Mouse (Mus musculus) MEL (cell line): ENCODE results near the gene Myd88. TPM values are rescaled to one million over a fixed set of nuclear protein-coding genes. Genes with fewer than 3 reads are reported as not detected.

Experiments used
- DNase-seq: peaks from one replicate; pipeline ENCODE4 v3.0.0; 2011; ENCODE audit warnings: low read depth, low spot score
- H3K27ac ChIP-seq: 2 replicates; pipeline ENCODE4 v1.5.1; 2012; ENCODE audit warnings: low read depth, mild to moderate bottlenecking, control low read depth, low read length, moderate library complexity; ENCODE audit not compliant: control insufficient read depth
- H3K27me3 ChIP-seq, 2 experiments: fragments of 150-350 bp in 1 of 2; sonication (generic) in 1 of 2; 2 replicates each; pipeline ENCODE4 v1.6.1; 2012; ENCODE audit warnings: low read length in 2 of 2, mild to moderate bottlenecking in 2 of 2, improper control_type of control experiment in 1 of 2, moderate library complexity in 1 of 2; ENCODE audit not compliant: insufficient read depth in 2 of 2, control insufficient read depth in 1 of 2
- H3K36me3 ChIP-seq, 2 experiments: 2 replicates each; pipeline ENCODE4 v1.6.1; 2012 to 2014; ENCODE audit warnings: low read length in 2 of 2, improper control_type of control experiment in 1 of 2, inconsistent platforms in 1 of 2, mild to moderate bottlenecking in 1 of 2; ENCODE audit not compliant: insufficient read depth in 2 of 2, control insufficient read depth in 1 of 2
- H3K4me1 ChIP-seq, 2 experiments: fragments of 150-350 bp in 1 of 2; sonication (generic) in 1 of 2; 2 replicates each; pipeline ENCODE4 v1.6.1; 2012; ENCODE audit warnings: low read length in 2 of 2, improper control_type of control experiment in 1 of 2, mild to moderate bottlenecking in 1 of 2; ENCODE audit not compliant: insufficient read depth in 2 of 2, control insufficient read depth in 1 of 2
- H3K4me3 ChIP-seq, 2 experiments: fragments of 150-350 bp in 1 of 2; sonication (generic) in 1 of 2; 2 replicates each; pipeline ENCODE4 v1.5.1; 2012; ENCODE audit warnings: low read depth in 2 of 2, low read length in 2 of 2, mild to moderate bottlenecking in 2 of 2, moderate library complexity in 2 of 2, control low read depth in 1 of 2, improper control_type of control experiment in 1 of 2; ENCODE audit not compliant: control insufficient read depth in 1 of 2, insufficient read depth in 1 of 2
- H3K79me2 ChIP-seq: 2 replicates; pipeline ENCODE4 v1.6.1; 2012; ENCODE audit warnings: mild to moderate bottlenecking, low read length, moderate library complexity; ENCODE audit not compliant: control insufficient read depth, poor library complexity, insufficient read depth
- H3K9ac ChIP-seq: 2 replicates; pipeline ENCODE4 v1.6.1; 2012; ENCODE audit warnings: low read depth, mild to moderate bottlenecking, control low read depth, low read length, moderate library complexity; ENCODE audit not compliant: control insufficient read depth, poor library complexity, severe bottlenecking
- H3K9me3 ChIP-seq: fragments of 150-350 bp; sonication (generic); replicated peaks from 2 replicates; pipeline ENCODE4 v1.6.1; 2012; ENCODE audit warnings: mild to moderate bottlenecking, low read length, improper control_type of control experiment, moderate library complexity; ENCODE audit not compliant: insufficient read depth
- CTCF ChIP-seq, 3 experiments: IDR thresholded peaks in 2 of 3; conservative IDR thresholded peaks in 1 of 3; 2 replicates each; pipeline ENCODE4 v1.5.1; 2011 to 2012; ENCODE audit warnings: low read length in 3 of 3, low read depth in 2 of 3, mild to moderate bottlenecking in 2 of 3, improper control_type of control experiment in 1 of 3, inconsistent platforms in 1 of 3, mixed read lengths in 1 of 3, moderate library complexity in 1 of 3; ENCODE audit not compliant: control insufficient read depth in 1 of 3, insufficient read depth in 1 of 3, poor library complexity in 1 of 3, severe bottlenecking in 1 of 3
- EP300 ChIP-seq, 2 experiments: IDR thresholded peaks; 2 replicates each; pipeline ENCODE4 v1.6.1; 2011; ENCODE audit warnings: improper control_type of control experiment in 2 of 2, low read length in 2 of 2, low read depth in 1 of 2, mild to moderate bottlenecking in 1 of 2
- GABPA ChIP-seq: IDR thresholded peaks from 2 replicates; pipeline ENCODE4 v1.6.1; 2012; ENCODE audit warnings: low read depth, mild to moderate bottlenecking, inconsistent platforms, low read length, improper control_type of control experiment, moderate library complexity
- GATA1 ChIP-seq: IDR thresholded peaks from 2 replicates; pipeline ENCODE4 v1.6.1; 2011; ENCODE audit warnings: low read depth, low read length, improper control_type of control experiment
- KAT2A ChIP-seq: conservative IDR thresholded peaks from 2 replicates; pipeline ENCODE4 v1.6.1; 2012; ENCODE audit warnings: low read depth, low read length, improper control_type of control experiment, inconsistent platforms
- MAFK ChIP-seq: IDR thresholded peaks from 2 replicates; pipeline ENCODE4 v1.6.1; 2011; ENCODE audit warnings: low read depth, mild to moderate bottlenecking, low read length, improper control_type of control experiment, borderline replicate concordance
- MAX ChIP-seq: IDR thresholded peaks from 2 replicates; pipeline ENCODE4 v1.6.1; 2011; ENCODE audit warnings: low read length, improper control_type of control experiment
- MAZ ChIP-seq: IDR thresholded peaks from 2 replicates; pipeline ENCODE4 v1.6.1; 2012; ENCODE audit warnings: low read depth, mild to moderate bottlenecking, inconsistent platforms, low read length, improper control_type of control experiment
- MEF2A ChIP-seq: IDR thresholded peaks from 2 replicates; pipeline ENCODE4 v1.6.1; 2014; ENCODE audit warnings: low read depth, mild to moderate bottlenecking, inconsistent platforms, low read length, improper control_type of control experiment; ENCODE audit not compliant: poor library complexity, insufficient replicate concordance, severe bottlenecking; ENCODE audit errors: extremely low read depth
- MXI1 ChIP-seq: IDR thresholded peaks from 2 replicates; pipeline ENCODE4 v1.6.1; 2011; ENCODE audit warnings: mild to moderate bottlenecking, low read depth, low read length, improper control_type of control experiment
- NRF1 ChIP-seq: IDR thresholded peaks from 2 replicates; pipeline ENCODE4 v1.6.1; 2014; ENCODE audit warnings: low read depth, mild to moderate bottlenecking, inconsistent platforms, low read length, improper control_type of control experiment, moderate library complexity; ENCODE audit not compliant: poor library complexity, insufficient read depth, severe bottlenecking
- RAD21 ChIP-seq: IDR thresholded peaks from 2 replicates; pipeline ENCODE4 v1.6.1; 2011; ENCODE audit warnings: mild to moderate bottlenecking, low read depth, low read length, improper control_type of control experiment
- RCOR1 ChIP-seq: IDR thresholded peaks from 2 replicates; pipeline ENCODE4 v1.6.1; 2012; ENCODE audit warnings: low read depth, mild to moderate bottlenecking, inconsistent platforms, low read length, improper control_type of control experiment
- TAL1 ChIP-seq: IDR thresholded peaks from 2 replicates; pipeline ENCODE4 v1.6.1; 2012; ENCODE audit warnings: mild to moderate bottlenecking, inconsistent platforms, low read length, moderate library complexity, mixed read lengths
- TBP ChIP-seq: IDR thresholded peaks from 2 replicates; pipeline ENCODE4 v1.8.0; 2011; ENCODE audit warnings: low read depth, low read length, improper control_type of control experiment
- TCF12 ChIP-seq: IDR thresholded peaks from 2 replicates; pipeline ENCODE4 v1.6.1; 2014; ENCODE audit warnings: low read depth, mild to moderate bottlenecking, inconsistent platforms, low read length, improper control_type of control experiment, moderate library complexity
- USF1 ChIP-seq: IDR thresholded peaks from 2 replicates; pipeline ENCODE4 v1.6.1; 2014; ENCODE audit warnings: low read depth, mild to moderate bottlenecking, inconsistent platforms, low read length, improper control_type of control experiment, moderate library complexity
- ZMIZ1 ChIP-seq: IDR thresholded peaks from 2 replicates; pipeline ENCODE4 v1.6.1; 2012; ENCODE audit warnings: low read depth, mild to moderate bottlenecking, inconsistent platforms, low read length, improper control_type of control experiment, moderate library complexity
- ZNF384 ChIP-seq: IDR thresholded peaks from 2 replicates; pipeline ENCODE4 v1.6.1; 2012; ENCODE audit warnings: low read depth, mild to moderate bottlenecking, inconsistent platforms, low read length, improper control_type of control experiment
- polyA plus RNA-seq, 2 experiments: library from polyadenylated mRNA; stranded (reverse) in 1 of 2; unstranded in 1 of 2; fragments of >175 nt in 1 of 2; fragments of >200 nt in 1 of 2; gene quantifications; 2 replicates each; pipeline versions ENCODE4 v1.2.1 to v1.2.4; 2012; ENCODE audit warnings: low replicate concordance in 2 of 2, low read depth in 1 of 2; ENCODE audit not compliant: insufficient read length in 2 of 2, insufficient read depth in 1 of 2, missing spikeins in 1 of 2
- total RNA-seq: library from RNA; depleted of rRNA; stranded (reverse); fragments of 300-350 nt; gene quantifications from 2 replicates; pipeline ENCODE4 v1.2.3, GENCODE M21; 2012

Gene Myd88
- total and polyA plus RNA-seq, 3 experiments, result 20.7 to 39.7 TPM; not detected in 1

- no peak for TF ChIP-seq USF1
- no peak for TF ChIP-seq RAD21
- TF ChIP-seq MAZ, result peak; percentile 47; the same call in 1 of the 2 replicates
- peak; percentile 84 to 86 for TF ChIP-seq EP300 (IDR thresholded peaks at IDR 0.05; ENCODE audit: low read depth in 1 of 2, low read length in 2 of 2)
- TF ChIP-seq MXI1, result peak; percentile 87
- TF ChIP-seq RCOR1, result peak; percentile 69
- TF ChIP-seq GABPA, result no peak
- TF ChIP-seq KAT2A, result no peak
- TF ChIP-seq TAL1, result peak; percentile 82
- TF ChIP-seq GATA1, result peak; percentile 87
- peak; percentile 100 for TF ChIP-seq MEF2A
- TF ChIP-seq MAFK, result peak; percentile 65; the same call in 1 of the 2 replicates
- TF ChIP-seq ZNF384, result 0 out of 2 replicates have a peak, but pooled peaks have one; percentile 11
- no peak for TF ChIP-seq ZMIZ1
- TF ChIP-seq MAX, result peak; percentile 66; the same call in 1 of the 2 replicates
- no peak for TF ChIP-seq CTCF (IDR thresholded peaks at IDR 0.05 in 2 of 3, conservative IDR thresholded peaks at IDR 0.05 in 1 of 3; ENCODE audit: control insufficient read depth in 1 of 3, insufficient read depth in 1 of 3, low read depth in 2 of 3, low read length in 3 of 3, poor library complexity in 1 of 3, severe bottlenecking in 1 of 3)
- no peak for TF ChIP-seq NRF1
- no peak for TF ChIP-seq TBP
- peak; percentile 82 for TF ChIP-seq TCF12
- TF ChIP-seq, all 39 proteins: peak for 19
Observed at GRCm38 (mm10) chr9:119328488-119328887, 12.7 kb downstream of the Myd88 start (continued).

- Histone ChIP-seq H3K79me2 (peaks cover 33% of the 10 kb centered on the region), H3K4me3 (peak overlapping the region in 1 of 2 experiments; percentile 76; a peak in 2 of 4 replicates), H3K27ac (no peak overlapping the region), H3K9me3 (no peaks in the 10 kb centered on the region), H3K27me3 (no peaks in the 10 kb centered on the region), H3K4me1 (peaks cover 11 to 20% of the 10 kb centered on the region in 2 experiments), H3K36me3 (peaks cover 0 to 26% of the 10 kb centered on the region in 2 experiments; a peak in 2 of 4 replicates), H3K9ac (peak overlapping the region; percentile 39)
- no peak for DNase-seq
- TF ChIP-seq TCF12 (no peak), ZNF384 (0 out of 2 replicates have a peak, but pooled peaks have one; percentile 56), MAFK (no peak)
Observed at GRCm38 (mm10) chr9:119324130-119324529, 17.1 kb downstream of the Myd88 start.
